Mouse (Mus musculus): Measurements from ENCODE around the gene Syngr3. TPM values are rescaled to one million over a fixed set of nuclear protein-coding genes. Genes with fewer than 3 reads are reported as not detected.

The Syngr3 gene
- not detected for polyA plus RNA-seq (2017; shearing (Covaris generic))

GRCm38 (mm10) chr17:24689251-24690081, at the start of gene Syngr3:
TSS of gene Syngr3 (minus strand) at chr17:24689955.

GRCm38 (mm10) chr17:24736330-24737051, 46.7 kb upstream of the Syngr3 start, which contains the start of gene Msrb1:
TSS of gene Msrb1 (plus strand) at chr17:24736642.

DNA sequence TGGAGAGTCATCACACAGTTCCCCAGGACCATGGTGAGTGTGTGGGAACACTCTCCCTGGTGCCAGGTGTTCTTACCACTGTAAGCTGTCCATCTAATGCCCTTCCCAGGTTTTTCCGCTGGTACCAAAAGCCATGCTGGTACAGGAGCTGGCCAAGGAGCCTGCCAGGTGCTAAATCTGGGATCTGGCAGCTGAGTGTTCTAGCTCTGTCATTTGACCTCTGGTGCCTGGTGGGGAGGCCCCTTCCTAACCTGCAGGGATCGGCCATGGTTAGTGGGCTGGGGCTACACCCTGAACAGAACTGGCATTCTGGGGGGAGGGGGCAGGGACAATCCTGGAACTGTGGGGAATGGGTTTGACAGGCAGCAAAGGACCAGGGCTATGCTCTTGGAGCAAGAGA, 37.9 kb upstream of the Syngr3 start, which contains the start of gene Rpl3l:
Rpl3l (plus strand) TSS at position 203 of the 400 bp plus-strand sequence.

DNA sequence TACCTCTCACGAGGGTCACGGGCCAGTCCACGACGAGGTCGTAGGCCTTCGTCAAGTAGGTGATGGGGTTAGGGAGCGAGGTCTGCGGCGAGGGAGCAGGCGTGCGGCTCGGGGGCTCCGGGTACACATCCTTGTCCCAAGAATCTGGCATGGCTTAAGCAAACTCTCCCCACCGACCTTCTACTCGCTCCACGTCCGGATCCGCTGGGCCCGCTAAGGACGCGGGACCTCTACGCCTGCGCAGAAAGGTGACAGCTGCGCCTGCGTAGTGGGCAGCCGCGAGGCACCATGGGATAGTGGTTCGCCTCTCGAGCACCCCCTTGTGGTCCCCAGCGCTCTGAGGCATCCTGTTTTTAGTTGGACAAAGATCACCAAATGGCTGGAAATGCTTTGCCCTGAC, 34.4 kb upstream of the Syngr3 start, which contains the start of gene Ndufb10:
Ndufb10 (minus strand) TSS at position 295 of the 400 bp plus-strand sequence.

DNA sequence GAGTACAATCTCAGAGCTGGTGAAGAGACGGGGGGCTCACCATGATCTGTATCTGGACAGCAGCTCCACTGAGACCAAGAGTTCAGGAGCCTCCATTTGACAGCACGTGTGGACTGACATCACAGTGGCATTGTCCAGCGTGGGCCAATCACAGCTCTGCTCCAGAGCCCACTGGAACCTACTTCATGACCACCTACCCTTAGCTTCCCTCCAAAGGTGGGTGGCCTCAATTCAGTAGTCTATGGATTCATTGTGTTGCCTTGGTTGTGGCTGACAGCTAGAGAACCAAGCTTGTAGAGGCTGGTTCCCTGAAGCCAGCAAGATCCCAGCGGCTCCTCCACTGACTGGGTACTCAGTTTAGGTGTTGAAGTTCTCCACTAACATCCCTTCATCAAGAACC, 28.2 kb upstream of the Syngr3 start, which contains the start of the genes Rnf151 and Rps2:
Rnf151 (minus strand) TSS at position 121 of the 400 bp plus-strand sequence.
Rps2 (plus strand) TSS at position 174 of the 400 bp plus-strand sequence.

DNA sequence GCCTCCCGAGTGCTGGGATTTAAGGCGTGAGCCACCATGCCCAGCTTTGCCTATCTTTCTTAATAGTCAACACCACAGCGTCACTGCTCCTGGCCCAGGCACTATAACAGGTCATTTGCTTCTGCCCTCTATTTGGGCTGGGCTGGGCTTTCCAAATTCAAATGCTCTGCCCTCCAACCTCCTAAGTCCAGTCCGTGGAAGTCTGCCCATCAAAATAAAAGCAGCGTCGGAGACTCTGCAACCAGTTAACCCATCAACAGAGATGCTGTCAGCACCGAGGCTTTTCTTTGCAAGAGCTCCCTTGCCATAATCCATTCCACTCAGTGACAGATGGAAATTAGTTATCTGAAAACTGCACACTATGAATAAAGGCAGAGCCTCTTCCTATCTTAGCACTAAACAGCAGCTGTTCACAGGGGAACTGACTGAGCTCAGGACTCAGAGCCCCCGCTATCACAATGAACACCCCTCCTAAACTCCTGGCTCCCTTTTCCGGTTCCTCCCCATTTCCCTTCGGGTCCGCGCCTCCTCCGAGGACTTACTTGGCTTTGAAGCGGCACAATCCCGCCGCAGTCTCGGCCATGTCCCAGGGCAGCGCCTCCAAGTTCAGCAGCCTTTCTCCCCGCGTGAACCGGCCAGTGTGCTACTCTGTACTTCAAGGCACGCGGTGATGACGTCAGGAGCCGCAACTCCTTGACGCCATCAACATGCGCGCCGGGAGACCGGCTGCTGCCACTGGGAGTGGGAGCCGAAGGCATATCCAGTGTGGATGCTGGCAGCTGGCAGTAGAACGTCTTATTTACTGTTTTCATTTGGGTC, 17.4 kb upstream of the Syngr3 start, which contains the start of gene Tbl3:
Tbl3 (minus strand) TSS at position 679 of the 819 bp plus-strand sequence.

DNA sequence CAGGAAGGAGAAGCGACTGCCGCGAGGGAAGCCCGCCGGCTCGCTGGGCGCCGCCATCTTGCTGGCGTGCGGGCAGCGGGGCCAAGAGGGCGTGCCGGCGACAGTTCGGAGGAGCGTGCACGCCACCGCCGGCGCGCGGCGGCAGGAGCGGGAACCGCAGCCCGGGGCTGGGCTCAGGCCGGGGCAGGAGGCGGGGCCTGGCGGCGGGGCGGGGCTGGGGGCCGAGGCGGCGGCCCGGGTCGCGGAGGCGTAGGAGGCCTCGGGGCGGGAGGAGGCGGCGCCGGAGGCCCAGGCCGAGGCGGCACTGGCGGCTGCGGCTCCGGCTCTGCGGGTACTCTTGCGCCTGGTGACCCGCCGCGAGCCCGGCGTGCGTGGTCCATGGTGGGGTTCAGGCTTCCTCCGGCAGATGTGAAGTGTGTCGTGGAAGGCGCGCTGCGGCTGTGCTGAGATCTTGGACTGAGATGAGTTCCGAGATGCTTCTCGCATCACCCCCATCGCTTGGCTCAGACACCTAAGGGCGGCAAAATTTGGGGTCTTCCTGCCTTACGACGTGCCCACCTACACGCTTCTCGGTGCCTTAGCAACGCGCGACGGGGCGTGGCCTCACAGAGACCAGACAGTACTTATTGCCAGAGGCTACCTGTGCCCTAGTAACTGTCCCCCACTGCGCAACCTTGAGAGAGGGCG, 6.4 kb upstream of the Syngr3 start, which contains the start of the genes Gfer and Noxo1:
Gfer (minus strand) TSS at position 146 of the 687 bp plus-strand sequence.
Noxo1 (plus strand) TSS at position 224 of the 687 bp plus-strand sequence.

DNA sequence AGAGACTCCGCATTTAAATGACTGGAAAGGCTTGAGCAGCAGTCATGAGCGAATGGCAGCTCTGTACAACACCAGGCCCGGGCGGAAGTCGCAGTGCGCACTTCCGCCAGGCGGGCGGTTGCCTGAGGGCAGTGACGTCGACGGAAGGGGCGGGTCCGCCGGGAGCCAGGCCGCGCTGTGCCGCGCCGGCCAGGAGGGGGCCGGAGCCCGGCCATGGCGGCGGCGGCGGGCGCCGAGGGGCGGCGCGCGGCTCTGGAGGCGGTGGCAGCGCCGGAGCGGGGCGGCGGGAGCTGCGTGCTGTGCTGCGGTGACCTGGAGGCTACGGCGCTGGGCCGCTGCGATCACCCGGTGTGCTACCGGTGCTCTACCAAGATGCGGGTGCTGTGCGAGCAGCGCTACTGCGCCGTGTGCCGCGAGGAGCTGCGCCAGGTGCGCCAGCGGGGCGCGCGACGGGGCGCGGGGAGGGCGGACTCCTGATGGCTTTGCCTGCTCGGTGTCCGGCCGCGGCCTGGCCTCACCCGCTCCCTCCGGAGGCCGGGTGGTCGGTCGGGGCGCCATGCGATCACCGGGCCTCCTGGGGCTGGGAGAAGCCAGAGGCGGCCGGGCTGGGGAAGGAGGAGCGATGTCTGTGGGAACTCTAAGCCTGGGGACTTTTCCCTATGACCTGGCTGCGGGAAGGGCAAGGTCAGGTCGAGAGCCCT, 20.1 kb downstream of the Syngr3 start, which contains the start of gene Zfp598:
Zfp598 (plus strand) TSS at position 143 of the 701 bp plus-strand sequence.

DNA sequence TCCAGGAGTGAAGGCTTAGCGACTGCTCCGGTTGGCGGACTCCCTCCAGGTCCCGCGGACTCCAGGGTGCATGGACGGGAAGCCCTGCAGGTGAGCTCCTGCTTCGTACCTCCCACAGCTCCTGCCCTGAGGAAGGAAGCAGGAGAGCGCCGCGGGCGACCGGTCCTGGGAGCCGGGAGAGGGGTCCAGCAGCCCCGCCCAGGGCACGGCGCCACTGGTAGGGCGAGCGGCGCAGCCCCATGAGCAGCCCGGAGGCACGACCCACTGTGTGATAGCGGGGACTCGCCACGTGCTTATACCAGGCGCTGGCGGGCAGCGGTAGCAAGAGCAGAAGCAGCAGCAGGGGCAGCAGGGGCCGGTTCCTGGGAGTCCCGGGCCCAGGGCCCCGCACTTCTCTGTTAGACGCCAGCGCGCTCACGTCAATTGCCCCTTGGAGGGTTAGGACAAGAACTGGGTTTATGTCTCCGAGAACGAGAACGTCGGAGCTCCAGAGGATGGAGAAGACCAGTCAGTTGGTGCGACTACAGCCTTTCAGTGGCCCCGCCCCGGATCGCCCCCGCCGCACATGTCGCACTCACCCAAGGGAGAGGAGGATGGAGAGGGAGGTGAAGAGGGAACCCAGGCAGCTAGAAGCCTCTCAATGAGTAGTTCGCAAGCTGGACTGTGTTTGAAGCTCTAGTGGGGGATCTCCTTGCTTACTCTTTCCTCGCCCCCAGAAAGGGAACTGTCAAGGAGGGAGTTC, 31.6 kb downstream of the Syngr3 start, which contains the start of gene Npw:
Npw (minus strand) TSS at position 441 of the 742 bp plus-strand sequence.

GRCm38 (mm10) chr17:24650070-24650616, 39.6 kb downstream of the Syngr3 start, which contains the start of gene Slc9a3r2:
TSS of gene Slc9a3r2 (minus strand) at chr17:24650327.

Other genes starting within 250 kb of the Syngr3 start
- 2.0 TPM for gene Dnase1l2, start 246.8 kb downstream of the Syngr3 start, polyA plus RNA-seq (2017; shearing (Covaris generic))
- 144 TPM for gene E4f1, start 219.6 kb downstream of the Syngr3 start, polyA plus RNA-seq (2017; shearing (Covaris generic))
- gene Pgp, start 219.6 kb downstream of the Syngr3 start, polyA plus RNA-seq (2017; shearing (Covaris generic)), result 18.9 TPM
- gene Bricd5, start 216.1 kb downstream of the Syngr3 start, polyA plus RNA-seq (2017; shearing (Covaris generic)), result not detected
- gene Mlst8, start 210.9 kb downstream of the Syngr3 start, polyA plus RNA-seq (2017; shearing (Covaris generic)), result 24.2 TPM
- 0.16 TPM for gene Caskin1, start 201.4 kb downstream of the Syngr3 start, polyA plus RNA-seq (2017; shearing (Covaris generic))
- 68.1 TPM for gene Traf7, start 162.0 kb downstream of the Syngr3 start, polyA plus RNA-seq (2017; shearing (Covaris generic))
- 1.1 TPM for gene Rab26, start 155.7 kb downstream of the Syngr3 start, polyA plus RNA-seq (2017; shearing (Covaris generic))
- gene Pkd1, start 140.1 kb downstream of the Syngr3 start, polyA plus RNA-seq (2017; shearing (Covaris generic)), result 58.8 TPM
- 44.1 TPM for gene Tsc2, start 57.3 kb downstream of the Syngr3 start, polyA plus RNA-seq (2017; shearing (Covaris generic))
- gene Nthl1, start 57.3 kb downstream of the Syngr3 start, polyA plus RNA-seq (2017; shearing (Covaris generic)), result 3.7 TPM
- gene Slc9a3r2, start 39.6 kb downstream of the Syngr3 start, polyA plus RNA-seq (2017; shearing (Covaris generic)), result 0.20 TPM
- not detected for gene Npw, start 31.5 kb downstream of the Syngr3 start, polyA plus RNA-seq (2017; shearing (Covaris generic))
- gene Zfp598, start 20.3 kb downstream of the Syngr3 start, polyA plus RNA-seq (2017; shearing (Covaris generic)), result 23.2 TPM
- gene Gfer, start 6.2 kb upstream of the Syngr3 start, polyA plus RNA-seq (2017; shearing (Covaris generic)), result 33.4 TPM
- gene Noxo1, start 6.3 kb upstream of the Syngr3 start, polyA plus RNA-seq (2017; shearing (Covaris generic)), result 1.3 TPM
- 53.1 TPM for gene Tbl3, start 17.7 kb upstream of the Syngr3 start, polyA plus RNA-seq (2017; shearing (Covaris generic))
- not detected for gene Rnf151, start 28.1 kb upstream of the Syngr3 start, polyA plus RNA-seq (2017; shearing (Covaris generic))
- gene Rps2, start 28.2 kb upstream of the Syngr3 start, polyA plus RNA-seq (2017; shearing (Covaris generic)), result 1,119 TPM
- gene Ndufb10, start 34.5 kb upstream of the Syngr3 start, polyA plus RNA-seq (2017; shearing (Covaris generic)), result 157 TPM
- gene Rpl3l, start 37.9 kb upstream of the Syngr3 start, polyA plus RNA-seq (2017; shearing (Covaris generic)), result not detected
- gene Msrb1, start 46.7 kb upstream of the Syngr3 start, polyA plus RNA-seq (2017; shearing (Covaris generic)), result 11.7 TPM
- not detected for gene Hs3st6, start 63.0 kb upstream of the Syngr3 start, polyA plus RNA-seq (2017; shearing (Covaris generic))
- not detected for gene Meiob, start 114.3 kb upstream of the Syngr3 start, polyA plus RNA-seq (2017; shearing (Covaris generic))
- 52.8 TPM for gene Hagh, start 150.2 kb upstream of the Syngr3 start, polyA plus RNA-seq (2017; shearing (Covaris generic))
- gene Fahd1, start 160.4 kb upstream of the Syngr3 start, polyA plus RNA-seq (2017; shearing (Covaris generic)), result 1.6 TPM
- not detected for gene Igfals, start 176.0 kb upstream of the Syngr3 start, polyA plus RNA-seq (2017; shearing (Covaris generic))
- gene Nubp2, start 196.4 kb upstream of the Syngr3 start, polyA plus RNA-seq (2017; shearing (Covaris generic)), result 74.6 TPM
- 57.3 TPM for gene Spsb3, start 196.7 kb upstream of the Syngr3 start, polyA plus RNA-seq (2017; shearing (Covaris generic))
- gene Eme2, start 205.1 kb upstream of the Syngr3 start, polyA plus RNA-seq (2017; shearing (Covaris generic)), result 37.6 TPM
- 67.2 TPM for gene Mrps34, start 205.2 kb upstream of the Syngr3 start, polyA plus RNA-seq (2017; shearing (Covaris generic))
- 24.2 TPM for gene Nme3, start 206.5 kb upstream of the Syngr3 start, polyA plus RNA-seq (2017; shearing (Covaris generic))
- 79.3 TPM for gene Mapk8ip3, start 247.0 kb upstream of the Syngr3 start, polyA plus RNA-seq (2017; shearing (Covaris generic))

Data from naive thymus-derived CD4-positive, alpha-beta T cell, adult 5 months (primary cell).